Mouse (Mus musculus) kidney, postnatal 14 days (tissue): ENCODE measurements around the gene Ccdc65.
"Not testable (repeated sequence)": the region's sequence is repeated elsewhere in the genome, so short reads cannot be mapped to it uniquely, and the experiment has no call there.

Experiments
- DNase-seq: peaks from one replicate; pipeline ENCODE4 v3.0.0; 2022; ENCODE audit warnings: mixed read lengths

The Ccdc65 gene

GRCm38 (mm10) chr15:98740219-98740618, 32.2 kb downstream of the Ccdc65 start:
- no peak for DNase-seq

GRCm38 (mm10) chr15:98742766-98743428, 34.9 kb downstream of the Ccdc65 start:
- DNase-seq: no peak

- not testable (repeated sequence) for DNase-seq
Measured at GRCm38 (mm10) chr15:98743863-98744262, 35.9 kb downstream of the Ccdc65 start.

- DNase-seq: no peak
Measured at GRCm38 (mm10) chr15:98746344-98746965, 38.4 kb downstream of the Ccdc65 start.

- DNase-seq: peak; percentile 30
Measured at GRCm38 (mm10) chr15:98747296-98747695, 39.3 kb downstream of the Ccdc65 start.

- DNase-seq: no peak
Measured at GRCm38 (mm10) chr15:98749093-98749492, 41.1 kb downstream of the Ccdc65 start.

- DNase-seq: no peak
Measured at GRCm38 (mm10) chr15:98753021-98753423, 45.0 kb downstream of the Ccdc65 start.

GRCm38 (mm10) chr15:98754125-98754524, 46.1 kb downstream of the Ccdc65 start:
- DNase-seq: no peak

GRCm38 (mm10) chr15:98762201-98762621, 54.2 kb downstream of the Ccdc65 start:
- peak; percentile 89 for DNase-seq

- peak; percentile 98 for DNase-seq
Measured at GRCm38 (mm10) chr15:98762670-98763529, 54.9 kb downstream of the Ccdc65 start, which contains the start of gene Arf3. Gene Arf3, minus strand, starts transcription at chr15:98763214.

- DNase-seq: no peak
Measured at GRCm38 (mm10) chr15:98765929-98766328, 57.9 kb downstream of the Ccdc65 start.

GRCm38 (mm10) chr15:98768259-98768658, 60.3 kb downstream of the Ccdc65 start:
- DNase-seq: no peak

- DNase-seq: no peak
Measured at GRCm38 (mm10) chr15:98771813-98772425, 63.9 kb downstream of the Ccdc65 start.

GRCm38 (mm10) chr15:98772511-98773211, 64.7 kb downstream of the Ccdc65 start:
- DNase-seq: no peak
